Mouse (Mus musculus) retina, adult 2 months (tissue): ENCODE measurements around the gene Ppfia4.

Source experiments
- DNase-seq: peaks from one replicate; pipeline ENCODE4 v3.0.0-alpha.2; 2012; ENCODE audit warnings: low read depth, low spot score

Gene Ppfia4

DNA sequence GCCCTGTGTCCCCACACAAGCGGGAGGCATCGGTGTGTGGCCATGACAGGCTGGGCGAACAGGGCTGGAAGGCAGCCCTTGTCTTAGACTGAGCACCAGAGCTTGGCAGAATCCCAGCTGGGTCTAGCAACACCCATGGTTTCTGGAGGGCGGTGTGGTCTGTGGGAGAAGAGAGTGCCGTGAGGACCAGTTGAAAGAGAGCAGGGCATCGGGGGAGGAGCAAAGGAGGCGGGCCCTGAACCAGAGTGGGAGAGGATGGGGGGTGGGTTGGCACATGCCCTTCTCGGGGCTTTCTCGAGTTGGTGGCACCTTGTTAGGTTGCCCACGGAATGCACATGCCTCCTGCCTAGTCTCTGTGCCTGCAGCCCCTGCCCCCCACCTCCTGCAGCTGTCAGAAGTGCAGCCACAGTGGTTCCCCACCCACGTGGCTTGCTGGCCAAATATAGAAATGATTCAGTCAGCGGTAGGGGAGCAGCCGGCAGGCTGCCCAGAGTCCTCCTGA, at the start of gene Ppfia4:
Gene Ppfia4 (minus strand): TSS at position 159 of the 502 bp plus-strand sequence.
- no peak for DNase-seq

DNA sequence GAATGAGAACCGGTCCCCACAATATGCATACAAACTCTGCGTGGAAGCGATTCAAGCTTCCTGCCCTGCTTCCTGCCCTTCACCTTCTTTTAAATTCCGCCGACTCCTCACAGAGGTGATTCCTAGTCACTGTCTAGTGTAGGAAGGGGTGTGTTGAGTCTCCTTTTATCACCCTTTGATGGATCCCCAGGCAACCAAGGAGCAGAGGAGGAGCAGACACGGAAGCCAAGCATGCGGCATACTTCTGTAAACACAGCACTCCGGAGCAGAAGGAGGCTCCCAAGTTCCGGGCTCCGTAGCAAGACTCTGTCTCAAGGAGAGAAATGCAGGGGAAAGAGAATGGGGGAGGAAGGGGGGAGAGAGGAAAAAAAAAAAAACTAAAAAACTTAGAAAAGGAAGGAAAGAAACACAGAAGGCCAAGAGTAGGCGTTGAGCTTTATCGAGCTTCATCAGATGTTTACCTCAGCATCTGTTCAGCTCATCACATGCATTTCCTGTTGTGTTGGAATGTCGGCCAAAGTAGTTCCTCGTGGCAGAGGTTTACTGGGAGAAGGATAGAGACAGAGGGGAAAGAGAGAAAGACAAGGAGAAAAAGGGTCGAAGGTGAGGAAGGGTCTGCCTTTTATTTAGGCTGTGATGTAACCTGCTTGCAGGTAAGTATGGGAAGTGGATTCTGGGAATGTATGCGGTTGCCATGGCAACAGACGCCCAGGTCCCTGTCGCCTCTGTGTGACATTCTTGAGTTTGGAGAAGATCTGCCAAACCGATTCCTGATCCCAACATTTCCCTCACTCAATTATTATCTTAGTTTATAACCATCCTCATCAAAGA, 49.3 kb upstream of the Ppfia4 start:
- no peak for DNase-seq

DNA sequence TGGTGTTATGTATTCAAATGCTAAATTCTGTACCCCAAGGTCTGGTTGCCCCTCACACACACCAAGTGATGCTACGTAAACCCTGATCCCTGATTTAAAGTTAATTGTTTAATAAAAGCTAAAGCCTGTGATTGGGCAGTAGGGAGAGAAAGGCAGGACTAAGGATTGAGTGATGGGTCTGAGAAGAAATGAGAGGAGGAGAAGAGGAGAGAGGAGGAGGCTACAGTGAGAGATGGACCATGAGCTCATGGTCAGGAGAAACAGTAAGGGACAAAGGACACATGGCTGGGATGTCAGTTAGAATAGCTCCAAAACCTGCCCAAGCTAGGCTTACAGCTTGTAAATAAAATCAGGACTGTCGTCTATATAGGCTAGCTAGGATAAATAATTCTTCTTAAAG, 48.3 kb upstream of the Ppfia4 start:
- no peak for DNase-seq

DNA sequence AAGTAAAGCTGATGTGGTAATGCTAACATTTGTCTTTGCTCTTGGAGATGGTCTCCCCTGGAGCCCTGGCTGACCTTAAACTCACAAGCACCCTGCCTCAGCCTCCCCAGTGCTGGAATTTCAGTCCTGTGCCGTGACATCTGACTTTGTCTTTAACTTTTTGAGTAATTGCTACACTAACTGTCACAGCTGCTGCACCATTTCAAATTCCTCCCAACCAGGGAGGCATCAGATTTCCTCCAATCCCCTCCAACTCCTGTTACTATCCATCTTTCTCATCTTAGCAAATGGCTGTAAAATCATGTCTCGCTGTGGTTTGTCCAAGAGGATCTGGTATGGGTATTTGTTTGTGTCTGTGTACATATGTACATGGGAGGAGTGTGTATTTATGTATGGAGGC, 41.4 kb upstream of the Ppfia4 start:
- DNase-seq: no peak

DNA sequence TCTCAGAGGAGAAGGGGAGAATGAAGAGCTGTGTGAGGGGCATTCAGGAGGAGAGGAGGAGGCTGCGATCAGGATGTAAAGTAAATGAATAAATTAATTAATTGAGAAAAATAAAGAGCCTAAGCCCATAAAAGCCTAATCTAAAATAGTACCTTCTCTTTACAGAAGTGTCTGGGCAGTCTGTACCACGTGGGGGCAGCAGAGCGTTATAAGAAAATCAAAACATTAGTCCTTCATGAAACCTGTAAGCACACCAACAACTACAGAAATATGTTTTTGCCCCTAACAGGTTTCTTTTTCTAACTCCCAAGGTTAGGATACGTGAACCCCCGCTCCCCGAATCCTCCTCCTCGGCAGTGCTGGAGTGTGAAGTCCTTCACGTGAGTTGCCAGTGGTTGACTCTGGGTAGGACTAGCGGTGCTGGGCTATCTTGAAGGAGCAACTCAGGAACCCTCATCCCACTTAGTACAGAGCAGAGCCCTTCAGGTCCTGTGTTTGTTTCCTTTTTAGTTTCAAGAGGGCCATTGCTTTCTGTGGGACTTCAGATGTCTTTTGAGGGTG, 36.1 kb upstream of the Ppfia4 start:
- peak; percentile 42 for DNase-seq

DNA sequence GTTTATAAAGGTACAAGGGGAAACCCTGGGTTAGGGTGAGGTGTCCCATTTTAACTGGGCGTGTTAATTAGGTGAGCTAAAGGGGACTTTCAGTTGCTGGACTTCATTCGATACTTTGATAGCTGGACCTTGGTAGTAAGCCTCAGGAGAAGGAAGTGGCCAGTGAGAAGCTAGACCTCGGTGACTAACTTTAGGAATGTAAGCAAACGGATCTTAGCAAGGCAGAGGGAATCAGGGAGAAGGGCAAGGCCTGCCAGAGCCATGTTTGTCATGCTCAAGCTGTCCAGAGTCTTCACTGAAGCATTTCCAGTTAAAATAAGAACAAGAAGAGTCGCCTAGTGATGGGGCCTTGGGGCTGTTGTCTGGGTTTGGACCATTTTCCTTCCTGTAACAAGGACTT, 32.8 kb upstream of the Ppfia4 start:
- DNase-seq: no peak

DNA sequence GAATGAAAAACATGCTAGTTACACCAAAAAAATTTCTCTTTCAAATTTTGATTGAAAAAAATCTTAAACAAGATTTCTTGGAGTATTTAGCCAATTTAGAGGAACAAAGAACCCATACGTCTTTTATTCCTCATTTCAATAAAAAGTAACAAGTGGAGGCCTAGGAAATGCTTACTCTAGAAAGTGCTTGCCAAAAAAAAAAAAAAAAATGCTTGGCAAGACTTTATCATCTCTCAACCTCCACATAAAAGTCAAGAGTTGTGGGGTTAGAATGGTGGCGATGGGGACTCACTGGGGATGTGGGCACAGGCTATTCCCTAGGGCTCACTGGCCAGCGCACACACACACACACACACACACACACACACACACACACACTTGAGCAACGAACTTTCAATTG, 30.5 kb upstream of the Ppfia4 start:
- no peak for DNase-seq

DNA sequence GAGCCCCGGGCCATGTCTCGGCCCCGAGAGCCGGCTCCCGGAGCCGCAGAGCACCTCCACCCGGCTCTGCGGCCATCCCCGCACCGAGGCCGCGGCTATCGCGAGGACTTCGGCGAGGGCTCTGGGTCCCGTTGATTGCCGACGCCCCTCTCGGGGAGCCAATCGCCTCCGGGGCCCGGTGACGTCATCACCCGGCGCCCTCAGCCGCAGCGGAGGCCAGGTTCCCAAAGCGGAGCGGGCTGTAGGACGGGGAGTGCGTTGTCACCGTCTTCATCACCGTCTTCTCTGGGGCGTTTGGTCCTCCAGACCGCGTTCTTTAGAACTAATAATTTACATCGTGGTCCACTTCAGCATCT, 29.1 kb upstream of the Ppfia4 start, which contains the start of gene Tmem183a:
Gene Tmem183a (minus strand): TSS at position 123 of the 356 bp plus-strand sequence.
- peak; percentile 82 for DNase-seq

DNA sequence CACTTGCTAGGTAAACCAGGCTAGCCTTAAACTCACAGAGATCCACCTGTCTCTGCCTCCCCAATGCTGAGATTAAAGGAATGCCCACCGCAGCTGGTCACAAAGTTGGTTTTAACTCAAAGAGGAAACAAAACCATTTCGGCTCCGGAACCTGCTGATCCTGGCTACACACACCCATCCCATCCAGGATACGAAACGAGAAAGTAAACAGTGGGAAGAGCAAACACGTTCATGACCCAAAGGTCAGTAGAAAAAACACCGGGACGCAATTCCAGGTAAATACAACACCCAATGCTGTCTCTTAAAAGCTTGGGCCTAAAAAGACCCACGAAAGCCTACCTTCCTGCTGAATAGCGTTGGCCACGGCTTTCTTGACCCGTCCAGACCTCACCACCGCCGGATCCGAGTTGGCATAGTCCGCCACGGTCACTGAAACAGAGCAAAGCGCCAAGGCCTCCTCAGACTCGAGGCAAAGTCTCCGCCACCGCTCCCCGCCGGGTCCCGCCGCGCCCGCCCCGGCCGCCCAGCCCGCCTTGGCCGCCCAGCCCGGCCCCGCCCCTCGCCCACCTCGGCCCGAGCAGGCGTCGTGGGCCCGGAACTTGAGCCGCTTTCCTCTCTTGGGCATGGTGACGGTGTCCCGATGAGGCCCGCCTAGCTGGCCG, 28.6 kb upstream of the Ppfia4 start:
- no peak for DNase-seq

DNA sequence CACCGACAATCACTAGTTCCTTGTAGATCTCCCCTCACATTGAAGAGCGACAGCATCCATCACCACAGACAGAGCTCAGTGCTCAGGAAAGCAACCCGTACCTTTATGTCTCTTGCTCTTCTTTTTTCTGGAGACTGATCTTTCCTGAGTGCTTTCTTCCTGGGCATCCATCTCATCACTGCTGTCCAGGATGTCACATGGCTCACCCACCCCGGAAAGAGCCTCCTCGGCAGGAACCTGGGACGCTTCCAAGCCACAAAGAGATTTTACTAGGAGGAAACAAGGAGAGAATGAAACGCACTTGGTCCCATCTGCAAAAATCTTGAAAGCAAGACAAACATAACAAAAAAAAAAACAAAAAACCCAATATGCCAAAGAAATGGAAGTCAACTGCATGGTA, 27.9 kb upstream of the Ppfia4 start:
- no peak for DNase-seq

DNA sequence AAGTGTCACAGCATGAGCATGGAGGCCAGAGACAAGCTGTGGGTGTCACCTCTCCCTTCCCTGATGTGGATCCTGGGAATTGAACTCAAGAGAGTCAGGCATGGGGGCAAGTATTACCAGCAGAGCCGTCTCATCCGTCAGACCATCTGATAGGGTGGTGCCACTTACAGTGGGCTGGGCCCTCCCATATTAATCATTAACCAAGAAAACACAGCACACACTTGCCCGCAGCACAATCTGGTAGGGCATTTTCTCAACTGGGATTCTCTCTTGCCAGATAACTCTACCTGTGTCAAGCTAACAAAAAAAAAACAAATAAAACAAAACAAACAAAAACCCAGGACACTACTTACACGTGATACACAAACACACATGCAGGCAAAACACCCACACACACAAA, 24.7 kb upstream of the Ppfia4 start:
- no peak for DNase-seq

DNA sequence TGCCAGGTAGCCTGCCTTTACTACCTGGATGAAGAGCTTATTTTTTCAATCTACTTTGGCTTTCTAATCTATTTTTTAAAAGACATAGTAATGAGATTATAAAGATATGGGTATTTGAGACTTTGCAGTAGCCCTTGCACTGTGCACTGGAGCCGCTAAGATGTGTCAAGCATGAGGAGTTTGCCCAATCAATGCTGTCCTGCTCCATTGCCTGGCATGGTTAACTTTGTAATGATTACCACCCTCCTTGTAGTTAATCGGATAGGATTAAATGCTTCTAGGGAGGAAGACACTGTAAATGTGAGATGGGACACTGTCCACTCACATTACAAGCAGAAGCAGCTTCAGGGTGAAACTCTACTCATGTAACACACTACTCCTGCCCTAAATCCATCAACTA, 20.6 kb upstream of the Ppfia4 start:
- peak; percentile 13 for DNase-seq

DNA sequence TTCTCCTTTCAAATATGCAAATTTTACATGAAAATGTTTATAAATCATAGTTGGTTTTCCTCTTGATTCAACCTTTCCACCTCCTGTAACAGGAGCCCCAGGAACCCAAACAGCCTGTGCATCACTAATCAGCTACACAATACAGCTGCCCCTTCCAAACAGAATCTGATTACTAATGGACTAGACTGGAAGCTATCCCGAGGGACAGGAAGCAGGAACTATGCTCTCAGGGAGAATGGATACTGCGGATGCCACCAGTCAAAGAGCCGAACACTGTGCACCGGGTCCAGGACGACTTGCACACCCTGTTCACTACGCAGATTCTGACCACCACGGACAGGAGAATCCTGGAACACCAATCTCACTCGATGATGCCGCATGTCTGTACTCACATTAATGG, 15.1 kb upstream of the Ppfia4 start:
- no peak for DNase-seq

DNA sequence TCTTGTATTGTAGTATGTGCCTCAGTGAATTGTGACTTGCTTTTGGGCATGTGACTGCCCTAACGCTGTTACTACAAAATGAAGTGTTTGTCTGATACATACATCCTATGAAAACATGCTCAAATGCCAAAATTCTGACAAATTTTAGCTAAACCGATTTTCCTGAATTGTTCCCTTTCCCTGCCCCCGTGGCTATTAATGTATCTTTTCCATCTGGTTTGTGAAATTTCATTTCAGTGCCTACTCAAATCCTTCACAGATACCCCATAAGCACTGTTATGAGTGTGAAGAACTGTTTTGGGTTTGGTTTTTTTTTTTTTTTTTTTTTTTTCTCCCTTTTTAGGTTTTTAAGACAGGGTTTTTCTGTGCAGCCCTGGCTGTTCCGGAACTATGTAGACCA, 12.3 kb upstream of the Ppfia4 start:
- no peak for DNase-seq

DNA sequence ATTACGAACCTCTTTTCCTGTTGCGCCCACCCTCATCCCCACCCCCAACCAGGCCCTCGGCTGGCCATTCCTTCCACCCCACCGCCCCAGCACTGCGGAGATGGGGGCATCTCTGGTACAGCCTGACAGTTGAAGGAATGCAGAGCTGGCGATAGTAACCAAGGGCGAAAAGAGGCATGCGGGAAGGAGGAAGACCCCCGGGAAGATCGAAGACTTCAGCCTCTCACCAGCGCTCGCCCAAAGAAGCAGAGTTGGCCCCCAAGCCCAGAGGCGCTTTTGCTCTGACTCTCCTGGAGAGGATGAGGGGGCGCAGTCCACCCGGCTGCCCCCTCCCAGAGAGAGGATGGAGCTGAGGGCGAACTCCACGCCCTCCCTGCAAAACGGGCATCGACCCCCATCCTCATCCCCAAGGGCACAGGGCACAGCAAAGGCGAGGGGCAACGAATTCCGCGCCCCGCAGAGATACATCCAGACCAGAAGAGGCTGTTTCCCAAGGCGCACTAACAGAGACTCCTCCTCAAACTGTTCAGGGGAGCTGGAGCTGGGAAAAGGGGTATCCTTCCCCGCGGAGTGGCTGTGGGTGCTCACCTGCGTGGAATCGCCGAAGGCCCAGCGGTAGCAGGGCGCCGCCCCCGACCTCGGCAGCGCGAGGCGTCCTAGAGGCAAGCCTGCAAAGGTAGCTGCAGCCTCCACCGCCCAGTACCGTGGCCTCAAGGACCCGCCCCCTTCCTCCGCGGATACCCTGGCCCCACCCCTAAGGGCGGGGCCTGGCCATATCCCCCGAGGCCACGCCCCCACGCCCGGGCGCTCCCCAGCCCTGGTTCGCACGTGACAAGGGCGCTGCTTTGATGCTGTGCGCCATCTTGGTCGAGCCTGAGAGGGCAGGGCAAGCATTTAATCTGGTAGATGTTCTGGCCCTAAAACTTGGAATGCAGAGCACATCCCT, 11.6 kb upstream of the Ppfia4 start:
- DNase-seq: peak; percentile 49

DNA sequence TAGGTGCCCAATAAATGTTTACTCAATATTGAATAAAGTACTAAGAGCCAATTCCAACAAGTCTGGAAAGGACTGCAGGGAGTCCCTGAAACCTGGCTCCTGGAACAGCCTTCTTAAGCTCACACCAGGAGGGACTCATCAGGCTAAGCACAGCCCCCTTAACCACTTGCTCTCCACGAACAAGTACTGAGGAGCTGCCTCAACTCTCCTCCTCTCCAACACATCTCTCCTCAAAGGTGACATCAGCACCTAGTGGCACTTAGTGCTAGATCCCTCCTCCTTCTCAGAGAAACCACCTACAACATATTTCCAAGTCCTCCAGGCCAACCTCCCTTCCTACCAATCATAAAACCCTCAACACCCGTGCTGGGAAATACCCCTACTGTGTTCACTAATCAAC, 10.8 kb upstream of the Ppfia4 start:
- DNase-seq: no peak

DNA sequence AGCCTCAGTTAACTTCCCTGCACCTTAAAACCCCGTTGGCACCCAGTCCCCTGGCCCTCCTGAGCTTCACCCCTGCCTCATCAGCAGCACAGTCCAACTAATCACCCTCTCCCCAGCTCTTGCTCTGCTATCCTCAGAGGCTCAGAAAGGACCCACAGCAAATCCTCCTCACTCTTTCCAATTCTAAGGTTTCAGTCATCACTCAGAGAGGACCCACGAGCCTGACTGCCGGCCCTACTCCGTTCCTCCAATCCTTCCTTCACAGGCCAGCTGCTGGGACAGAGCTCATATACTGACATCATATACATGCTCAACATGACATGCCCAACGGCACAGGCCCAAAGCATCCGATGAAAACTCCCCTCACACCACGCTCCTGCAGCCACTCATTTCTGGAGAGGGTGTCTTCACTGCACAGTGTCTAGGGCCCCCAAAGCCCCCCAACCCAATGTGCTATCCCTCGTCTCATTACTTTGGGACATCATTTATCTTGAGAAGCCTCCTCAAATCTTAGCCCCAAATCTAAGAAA, 10.1 kb upstream of the Ppfia4 start:
- DNase-seq: no peak

DNA sequence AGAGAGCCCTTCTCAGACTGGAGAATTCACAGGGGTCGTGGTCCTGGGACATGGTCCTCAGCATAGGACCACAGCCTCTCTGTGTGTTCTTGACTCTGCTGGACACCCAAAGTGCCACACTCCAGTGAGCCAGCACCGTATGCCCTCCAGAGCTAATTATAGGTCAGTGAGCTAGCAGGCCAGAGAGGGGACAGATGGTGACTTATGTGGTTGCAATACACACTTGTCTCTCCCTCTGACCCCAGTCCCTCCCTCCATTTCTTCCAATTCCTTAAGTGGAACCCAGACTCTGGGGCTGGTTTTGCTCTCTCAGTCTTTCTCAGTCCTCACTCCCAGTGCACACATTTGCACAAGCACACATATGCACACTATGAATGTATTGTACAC, 9.5 kb upstream of the Ppfia4 start:
- DNase-seq: no peak

DNA sequence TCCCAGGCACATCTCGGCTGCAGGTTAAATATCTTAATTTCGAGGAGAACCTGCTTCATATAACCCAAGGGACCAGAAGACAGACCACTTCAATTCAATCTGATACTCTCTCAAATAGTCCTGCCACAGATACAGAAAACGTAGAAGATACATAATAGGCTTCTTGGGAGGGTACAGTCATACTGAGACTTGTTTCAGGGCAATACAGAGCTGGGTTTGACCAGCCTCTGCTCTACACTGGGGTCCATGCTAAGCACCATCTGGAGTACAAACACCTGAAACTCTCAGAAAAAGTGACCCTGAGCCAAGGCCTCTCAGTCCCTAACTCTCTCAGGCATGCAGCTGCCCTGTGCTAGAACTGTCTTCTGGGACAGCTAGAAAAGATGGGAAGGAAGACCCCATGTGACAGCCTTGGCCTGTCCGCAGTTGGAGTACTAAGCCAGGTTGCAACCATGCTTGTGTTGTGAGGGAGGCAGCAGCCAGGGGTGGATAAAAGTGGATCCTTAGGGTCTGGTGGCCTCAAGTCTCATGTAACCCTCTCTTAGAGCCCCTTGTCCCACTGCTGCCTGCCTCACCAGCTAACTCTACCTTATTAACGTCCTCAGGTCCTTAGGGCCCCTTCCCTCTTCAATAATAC, 9.0 kb upstream of the Ppfia4 start:
- no peak for DNase-seq

DNA sequence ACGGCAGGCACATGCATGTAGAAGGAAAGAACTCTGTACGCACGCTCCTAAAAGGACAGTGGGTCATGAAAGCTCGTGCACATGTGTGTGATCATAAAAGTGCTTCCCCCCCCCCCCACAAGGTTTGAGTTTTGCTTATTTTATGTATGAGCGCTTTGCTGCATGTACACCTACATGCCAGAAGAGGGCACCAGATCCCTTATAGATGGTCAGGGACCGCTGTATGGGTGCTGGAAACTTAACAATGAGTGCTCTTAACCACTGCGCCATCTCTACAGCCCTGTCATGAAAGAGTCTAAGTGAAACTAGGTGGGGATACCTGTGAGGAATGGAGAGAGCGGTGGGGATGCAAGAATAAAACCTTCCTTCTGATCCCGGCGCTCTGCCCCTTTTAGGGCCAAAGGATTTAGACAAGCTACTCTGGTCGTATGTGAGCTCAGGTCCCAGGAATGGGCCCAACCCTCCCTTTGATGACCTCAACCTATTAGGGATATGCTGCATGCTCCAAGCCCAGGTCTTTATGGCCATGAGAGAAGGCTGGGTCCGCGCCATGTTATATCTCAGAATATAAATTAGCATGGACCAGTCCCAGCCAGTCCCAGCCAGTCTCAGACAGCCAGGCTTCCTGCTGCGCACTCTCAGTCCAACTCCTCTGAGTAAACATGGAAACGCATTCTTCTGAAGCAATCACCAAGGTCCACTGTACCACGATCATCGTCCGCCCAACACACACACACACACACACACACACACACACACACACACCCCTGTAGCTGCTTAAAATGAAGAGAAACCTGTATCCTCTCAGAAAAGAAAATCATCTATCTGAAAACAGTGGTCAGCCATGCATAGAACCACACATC, 7.3 kb upstream of the Ppfia4 start:
- no peak for DNase-seq
